Mouse (Mus musculus) embryonic facial prominence, embryonic 12.5 days (tissue): ENCODE results near the gene H3f3a. TPM values are rescaled to one million over a fixed set of nuclear protein-coding genes. Genes with fewer than 3 reads are reported as not detected.

Experiments
- ATAC-seq: fragments of 200-750 bp; cut with Nextera tagmentation; 2 replicates; pipeline ENCODE4 v1.8.0; 2017; ENCODE audit not compliant: insufficient number of reproducible peaks, insufficient read depth, low FRiP score, low TSS enrichment
- H3K27ac ChIP-seq: fragments of 300-500 bp; sonication (generic); 2 replicates; pipeline ENCODE4 v1.5.1; 2016; ENCODE audit warnings: mild to moderate bottlenecking
- H3K27me3 ChIP-seq: fragments of 300-500 bp; sonication (generic); 2 replicates; pipeline ENCODE4 v1.6.1; 2016; ENCODE audit warnings: mild to moderate bottlenecking, moderate library complexity
- H3K36me3 ChIP-seq: fragments of 300-500 bp; sonication (generic); 2 replicates; pipeline ENCODE4 v1.6.1; 2016; ENCODE audit warnings: mild to moderate bottlenecking
- H3K4me1 ChIP-seq: fragments of 300-500 bp; sonication (generic); 2 replicates; pipeline ENCODE4 v1.6.1; 2016
- H3K4me2 ChIP-seq: fragments of 300-500 bp; sonication (generic); replicated peaks from 2 replicates; pipeline ENCODE4 v1.6.1; 2016; ENCODE audit warnings: mild to moderate bottlenecking, moderate library complexity
- H3K4me3 ChIP-seq: fragments of 300-500 bp; sonication (generic); 2 replicates; pipeline ENCODE4 v1.5.1; 2016; ENCODE audit warnings: mild to moderate bottlenecking
- H3K9ac ChIP-seq: fragments of 300-500 bp; sonication (generic); 2 replicates; pipeline ENCODE4 v1.6.1; 2016; ENCODE audit warnings: mild to moderate bottlenecking, moderate library complexity
- H3K9me3 ChIP-seq: fragments of 300-500 bp; sonication (generic); 2 replicates; pipeline ENCODE4 v1.6.1; 2016; ENCODE audit warnings: mild to moderate bottlenecking, moderate library complexity
- WGBS: fragments of 180-500 bp; shearing (Covaris S2); methylation state at CpG from one replicate; pipeline ENCODE4 v1.1.7; 2016; 5-methylcytosine and 5-hydroxymethylcytosine counted together
- polyA plus RNA-seq: library from polyadenylated mRNA; unstranded; fragments of >200 nt; fragmentation: Nextera tagmentation; extraction: Ambion mirVana; gene quantifications from 2 replicates; pipeline ENCODE4 v1.2.1, GENCODE M21; 2016

Gene H3f3a
- polyA plus RNA-seq, 1 experiment from 2014 or later: 3,209 TPM

- 91% methylated on average over 11 of the region's 11 CpGs for whole genome bisulfite sequencing
- no peak for ATAC-seq
- H3K4me3 ChIP-seq: no peak overlapping the region
- no peaks in the 10 kb centered on the region for H3K4me1 ChIP-seq
- H3K27ac ChIP-seq: no peak overlapping the region
- no peak overlapping the region for H3K4me2 ChIP-seq
- no peak overlapping the region for H3K9ac ChIP-seq
- peaks cover 43% of the 10 kb centered on the region for H3K36me3 ChIP-seq
- H3K9me3 ChIP-seq: no peaks in the 10 kb centered on the region
- H3K27me3 ChIP-seq: no peaks in the 10 kb centered on the region
Observed at GRCm38 (mm10) chr1:180752115-180752514, 61.6 kb downstream of the H3f3a start.

Other genes with a start within 250 kb of the H3f3a start
- gene Parp1, start 245.0 kb downstream of the H3f3a start, polyA plus RNA-seq: 177 and 182 TPM in 2 replicates
- 22.6 and 24.2 TPM in 2 replicates for gene Lin9, start 172.8 kb downstream of the H3f3a start, polyA plus RNA-seq
- gene Mixl1, start 116.9 kb downstream of the H3f3a start, polyA plus RNA-seq: 0.15 and 0.38 TPM in 2 replicates
- gene Acbd3, start 87.9 kb downstream of the H3f3a start, polyA plus RNA-seq: 27.8 and 29.2 TPM in 2 replicates
- gene Sde2, start 37.2 kb upstream of the H3f3a start, polyA plus RNA-seq: 41.6 and 47.0 TPM in 2 replicates
- 0.22 and 0.67 TPM in 2 replicates for gene Lefty2, start 79.2 kb upstream of the H3f3a start, polyA plus RNA-seq
- 110 and 112 TPM in 2 replicates for gene Pycr2, start 90.3 kb upstream of the H3f3a start, polyA plus RNA-seq
- 1.2 and 2.4 TPM in 2 replicates for gene Lefty1, start 121.1 kb upstream of the H3f3a start, polyA plus RNA-seq
- gene Tmem63a, start 128.4 kb upstream of the H3f3a start, polyA plus RNA-seq: 8.8 and 8.9 TPM in 2 replicates
- gene Ephx1, start 207.0 kb upstream of the H3f3a start, polyA plus RNA-seq: 1.5 and 2.6 TPM in 2 replicates
- gene 9130409I23Rik, start 237.3 kb upstream of the H3f3a start, polyA plus RNA-seq: not detected in 2 replicates